Mouse (Mus musculus) adipocyte (in vitro differentiated cells): ENCODE results near the gene Hrh2.

ENCODE experiments used
- DNase-seq: peaks from one replicate; pipeline ENCODE4 v3.0.0-alpha.2; 2016; ENCODE audit warnings: low spot score

Hrh2 gene

DNA sequence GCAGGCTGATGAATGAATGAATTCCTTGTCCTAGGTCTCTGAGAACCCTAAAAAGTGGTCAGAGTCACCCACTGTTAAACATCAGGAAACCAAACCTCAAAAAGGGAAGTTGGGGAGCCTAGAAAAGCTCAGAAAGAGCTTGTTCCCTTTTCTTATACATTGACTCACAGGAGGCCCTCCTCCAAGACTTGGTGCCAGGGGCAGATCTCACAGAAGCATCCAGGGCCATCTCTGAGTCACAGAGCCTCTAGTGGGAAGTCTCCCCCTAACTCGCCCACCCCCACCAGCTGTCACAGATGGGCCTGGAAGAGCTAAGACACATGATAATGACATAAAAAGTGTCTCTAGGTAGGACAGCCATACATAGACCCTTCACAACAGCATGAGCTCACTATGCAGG is 26.4 kb downstream of the Hrh2 start:
- no peak for DNase-seq

DNA sequence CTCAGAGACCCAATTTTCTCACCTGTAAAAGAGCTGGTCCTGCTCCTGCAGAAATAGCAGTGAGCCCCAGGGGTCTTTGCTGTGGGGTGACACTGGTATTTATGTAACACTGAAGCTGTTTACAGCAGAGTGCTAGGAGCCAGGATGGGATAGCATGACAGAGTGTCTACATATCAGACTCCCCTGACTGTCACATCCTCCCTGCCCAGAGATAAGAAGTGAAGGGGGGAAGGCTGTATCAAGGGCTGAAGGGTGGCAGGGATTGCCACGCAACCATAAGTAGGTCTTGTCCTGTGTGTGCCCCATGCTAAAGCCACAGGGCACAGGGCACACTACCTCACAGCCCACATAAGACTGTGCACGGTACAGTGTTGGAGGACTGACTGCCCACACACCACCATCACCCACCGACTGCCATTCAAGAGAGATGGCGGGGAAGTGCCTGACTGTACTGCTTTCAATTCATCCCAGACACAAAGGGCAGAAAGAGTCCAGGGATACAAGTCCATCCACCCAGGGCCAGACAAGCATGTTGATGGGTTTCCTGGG is 29.8 kb downstream of the Hrh2 start:
- DNase-seq, result no peak

DNA sequence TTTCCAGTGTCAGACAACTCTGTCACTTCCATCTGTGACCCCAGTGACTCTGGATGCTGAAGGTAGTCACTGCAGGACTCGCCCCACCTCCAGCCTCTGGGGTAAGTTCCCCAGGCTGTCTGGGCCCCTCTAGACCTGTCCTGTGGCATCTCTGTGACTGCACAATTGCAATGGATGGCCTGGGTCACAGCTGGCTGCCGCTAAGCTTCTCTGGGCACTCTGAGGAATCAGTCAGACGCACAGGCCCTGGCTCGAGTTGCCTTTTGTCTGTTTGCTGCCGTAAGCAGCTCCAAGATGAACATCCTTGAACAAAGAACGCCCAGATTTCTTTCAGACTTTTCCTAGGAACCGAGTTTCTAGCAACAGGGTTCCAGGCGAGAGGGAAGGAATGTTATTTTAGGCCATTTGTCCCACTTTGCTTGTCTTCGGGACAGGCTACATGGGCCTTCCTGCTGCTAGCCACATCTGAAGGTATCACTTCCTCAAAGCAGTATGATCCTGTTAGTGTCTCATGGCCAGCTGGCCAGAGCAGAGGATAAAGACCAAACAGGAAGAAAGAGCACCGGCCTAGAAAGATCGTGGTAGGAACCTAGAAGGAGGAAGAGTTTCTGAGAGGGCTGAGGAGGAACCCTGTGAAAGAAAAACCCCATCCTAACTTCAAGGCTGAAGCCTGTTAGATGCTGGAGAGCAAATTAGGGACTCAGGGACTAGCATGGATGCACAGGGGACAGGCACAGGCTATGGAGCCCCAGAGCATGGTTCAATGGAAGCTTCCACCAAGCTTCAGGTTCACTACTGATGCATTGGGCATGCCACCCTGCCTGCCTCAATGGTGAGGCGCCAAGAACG is 31.2 kb downstream of the Hrh2 start:
- no peak for DNase-seq

DNA sequence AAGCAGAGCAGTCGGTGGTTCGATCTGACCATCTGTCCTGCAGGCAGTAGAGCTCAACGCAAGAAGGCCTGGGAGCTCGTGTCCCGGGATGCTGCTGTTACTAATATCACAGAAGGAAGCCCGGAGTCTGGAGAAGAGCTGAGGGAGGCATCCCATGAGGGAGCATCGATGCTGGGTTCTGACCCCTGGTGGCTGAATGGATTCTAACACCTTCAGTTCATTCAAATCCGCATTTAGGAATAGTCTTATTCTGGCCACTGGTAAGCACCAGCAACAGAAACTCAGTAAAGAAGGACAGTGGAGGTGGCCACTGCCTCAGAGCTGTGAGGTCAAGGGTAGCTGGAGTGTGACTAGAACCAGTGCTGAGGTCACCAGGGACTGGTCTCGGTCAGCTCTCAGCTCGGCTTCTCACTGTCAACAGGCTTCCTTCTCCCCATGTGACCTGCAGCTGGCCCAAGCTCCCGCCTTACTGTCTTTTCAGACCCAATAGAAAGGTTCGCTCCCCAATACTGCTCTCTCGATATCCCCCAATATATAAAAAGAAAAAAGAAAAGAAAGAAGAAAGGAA is 36.1 kb downstream of the Hrh2 start:
- peak; percentile 55 for DNase-seq

DNA sequence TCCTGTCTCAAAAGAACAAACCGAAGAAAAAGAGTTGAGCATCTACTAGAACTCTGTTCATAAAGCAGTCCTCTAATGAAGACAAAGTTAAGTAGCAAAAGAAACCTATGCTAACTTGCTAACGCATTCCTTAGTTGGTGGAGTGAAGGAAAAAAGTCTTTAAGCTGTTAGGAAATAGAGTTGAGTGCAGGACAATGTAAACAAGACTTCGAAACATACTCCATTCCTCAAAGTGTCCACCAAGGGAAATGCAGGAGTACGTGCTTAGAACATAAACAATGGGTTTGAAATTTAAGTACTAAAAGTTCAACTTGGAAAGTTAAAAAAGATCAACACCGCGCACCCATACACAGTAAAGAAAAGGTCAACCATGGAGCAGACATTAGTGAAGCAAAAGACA is 38.2 kb downstream of the Hrh2 start:
- DNase-seq, result no peak

DNA sequence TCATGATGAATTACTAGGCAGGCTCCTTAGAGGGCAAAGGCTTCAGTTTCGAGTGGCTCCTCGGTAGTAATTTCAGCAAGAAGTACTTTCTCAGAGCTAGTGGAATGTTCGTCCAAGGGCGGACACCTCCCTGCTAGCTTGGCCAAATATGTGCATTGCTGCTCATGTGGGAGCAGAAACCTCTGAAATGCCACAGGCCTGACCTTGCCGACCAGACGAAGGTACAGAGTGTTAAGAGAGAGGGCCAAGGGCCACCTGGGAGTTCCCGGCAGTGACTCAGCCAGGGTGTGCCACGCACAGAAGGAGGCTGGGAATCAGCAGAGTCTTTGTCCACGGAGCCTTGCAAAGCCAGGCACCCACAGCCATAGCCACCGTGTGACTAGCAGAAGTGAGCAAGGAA is 39.9 kb downstream of the Hrh2 start:
- no peak for DNase-seq

DNA sequence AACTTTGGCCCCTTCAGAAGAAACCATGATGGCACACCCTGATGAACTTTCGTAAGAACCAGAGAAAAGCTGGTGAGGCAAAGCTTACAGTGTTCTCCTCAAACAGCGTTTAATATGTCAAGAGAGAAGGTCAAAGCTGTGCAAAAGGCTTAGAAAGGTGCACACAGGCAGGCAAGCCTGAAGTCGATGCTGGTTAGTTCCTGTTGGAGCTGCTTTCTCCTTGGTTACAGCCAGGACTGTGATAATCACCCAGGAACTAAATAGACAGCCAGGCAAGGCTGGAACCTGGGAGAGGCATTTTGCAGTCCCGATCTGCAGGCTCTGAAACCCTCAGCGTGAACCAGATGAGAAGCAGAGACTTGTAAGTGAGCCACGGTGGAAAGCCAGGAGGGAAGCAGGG is 45.6 kb downstream of the Hrh2 start:
- DNase-seq, result no peak

DNA sequence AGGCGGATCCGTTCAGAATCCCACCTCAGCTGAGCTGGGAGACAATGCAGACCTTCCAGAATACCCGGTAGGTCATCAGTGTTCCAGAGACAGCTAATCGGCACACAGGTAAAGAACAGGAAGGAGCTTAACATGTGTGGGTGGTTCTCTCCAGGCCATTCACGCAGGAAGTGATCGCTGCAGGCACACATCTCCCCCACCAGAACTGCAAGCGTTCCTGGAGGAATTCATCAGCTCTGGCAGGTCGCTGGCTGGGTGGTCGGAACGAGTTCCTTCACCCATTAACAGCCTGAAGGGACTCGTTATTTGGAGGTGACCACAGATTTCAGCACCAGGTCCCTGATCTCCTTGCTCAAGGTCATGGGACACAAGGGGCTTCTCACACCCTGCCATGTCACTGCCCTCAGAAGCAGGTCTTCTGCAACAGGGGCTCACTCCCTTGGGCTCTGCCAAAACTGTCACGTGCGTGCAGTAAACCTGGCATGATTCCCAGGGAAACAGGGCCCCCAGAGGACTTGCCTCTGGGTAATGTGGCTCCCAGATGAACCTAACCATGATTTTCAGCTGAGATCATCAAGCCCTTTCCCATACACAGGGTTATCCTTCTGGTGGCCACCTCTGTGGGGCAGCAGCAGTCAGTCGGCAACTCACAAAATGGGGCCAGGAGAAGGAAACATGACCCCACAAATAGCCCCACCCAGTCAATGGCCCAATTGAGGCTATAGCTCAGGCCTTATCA is 46.8 kb downstream of the Hrh2 start:
- peak; percentile 24 for DNase-seq

DNA sequence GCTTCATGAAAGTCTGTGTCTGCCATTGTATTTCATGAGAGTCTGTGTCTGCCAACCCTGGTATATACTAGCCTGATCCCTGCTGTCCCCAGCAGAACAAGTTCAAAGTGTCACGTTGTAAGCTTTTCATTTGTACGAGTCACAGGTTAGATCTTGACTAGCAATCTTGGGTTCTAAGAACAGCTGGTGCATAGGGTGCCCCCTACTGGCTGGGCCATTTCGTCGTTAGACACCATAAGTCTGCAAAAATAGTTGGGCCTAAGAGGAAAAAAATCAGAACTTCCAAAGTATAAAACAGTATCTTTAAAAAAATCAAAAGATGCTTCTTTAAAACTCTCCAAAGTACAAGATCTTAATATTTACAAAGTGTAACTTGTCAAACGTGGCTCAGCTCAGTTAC is 50.5 kb downstream of the Hrh2 start:
- peak; percentile 41 for DNase-seq

DNA sequence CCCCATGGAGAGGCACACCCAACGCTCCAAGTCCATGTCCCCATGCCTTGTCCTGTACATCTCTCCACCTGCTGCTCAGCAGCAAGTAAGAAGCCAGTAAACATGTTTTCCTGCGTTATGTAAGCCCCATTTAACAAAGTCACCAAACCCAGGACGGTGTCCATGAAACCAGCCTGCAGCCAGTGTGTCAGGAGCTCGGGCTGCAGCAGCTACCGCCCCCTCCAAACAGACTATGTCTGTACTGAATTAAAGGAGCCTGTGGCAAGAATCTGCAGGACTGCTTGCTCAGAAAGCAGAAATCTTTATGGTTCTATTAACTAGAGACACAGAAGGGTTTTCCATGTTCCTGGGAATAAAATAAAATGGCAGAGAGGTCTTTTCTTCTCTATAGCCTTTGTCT is 53.3 kb downstream of the Hrh2 start:
- no peak for DNase-seq

DNA sequence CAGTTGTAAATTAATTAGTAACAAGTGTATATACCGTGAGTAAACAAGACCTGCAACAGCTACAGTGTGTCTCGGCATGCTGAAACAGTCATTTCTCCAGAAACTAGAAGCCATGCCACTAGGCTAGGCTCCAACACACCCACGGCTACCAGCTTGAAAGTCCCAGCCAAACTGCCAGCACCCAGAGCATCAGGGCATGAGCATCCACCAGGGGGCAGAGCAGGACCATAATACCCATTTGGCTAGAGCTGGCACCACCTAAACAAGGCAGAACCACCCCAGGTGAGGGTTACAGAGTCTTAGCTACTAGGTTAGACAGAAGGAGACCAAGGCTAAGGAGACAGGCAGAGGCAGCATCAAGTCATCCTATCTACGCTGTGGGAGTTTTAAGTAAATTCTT is 55.6 kb downstream of the Hrh2 start:
- DNase-seq, result peak; percentile 89

DNA sequence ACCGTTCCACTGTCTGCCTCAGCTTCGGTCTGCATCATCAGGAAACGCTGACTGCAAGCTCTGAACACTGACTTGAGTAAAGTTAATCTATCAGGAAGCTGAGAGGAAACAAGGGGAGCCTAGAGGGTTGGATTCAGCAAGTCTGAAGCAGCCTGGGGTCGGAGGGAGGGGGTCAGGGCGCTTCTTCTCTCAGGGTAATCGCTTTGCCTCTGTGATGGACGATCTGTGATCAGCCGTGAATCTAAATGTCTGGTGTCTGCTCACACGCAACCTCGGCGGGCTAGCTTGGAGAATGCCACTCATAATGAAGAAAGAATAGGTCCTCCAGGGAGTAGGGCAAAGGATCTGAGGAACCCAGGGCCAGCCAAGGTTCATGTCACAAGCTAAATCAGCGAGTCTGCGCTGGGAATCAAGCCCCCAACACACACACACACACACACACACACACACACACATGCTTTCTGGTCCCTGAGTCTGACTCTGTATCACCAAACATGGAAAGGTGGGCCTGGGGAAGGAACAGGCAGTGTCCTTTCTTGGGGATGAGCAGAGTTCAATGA is 56.6 kb downstream of the Hrh2 start:
- DNase-seq, result no peak

DNA sequence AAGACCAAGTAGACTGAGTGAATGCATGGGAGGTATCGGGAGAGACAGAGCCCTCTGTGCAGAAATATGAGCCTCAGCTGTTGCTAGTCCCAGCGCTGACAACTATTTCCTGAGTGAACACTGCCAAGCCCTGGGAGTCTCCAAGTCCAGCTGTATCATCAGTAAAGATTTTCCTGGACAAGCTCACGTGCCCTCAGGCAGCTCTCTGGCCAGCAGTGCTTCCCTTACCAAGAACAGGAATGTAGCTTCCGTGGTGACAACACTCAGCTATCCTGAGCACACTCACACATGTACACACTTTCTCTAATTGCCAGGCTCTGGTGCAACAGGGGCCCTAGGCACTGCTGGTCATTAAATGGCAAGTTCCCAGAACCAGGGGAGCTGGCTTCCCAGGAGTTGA is 57.1 kb downstream of the Hrh2 start:
- peak; percentile 87 for DNase-seq

DNA sequence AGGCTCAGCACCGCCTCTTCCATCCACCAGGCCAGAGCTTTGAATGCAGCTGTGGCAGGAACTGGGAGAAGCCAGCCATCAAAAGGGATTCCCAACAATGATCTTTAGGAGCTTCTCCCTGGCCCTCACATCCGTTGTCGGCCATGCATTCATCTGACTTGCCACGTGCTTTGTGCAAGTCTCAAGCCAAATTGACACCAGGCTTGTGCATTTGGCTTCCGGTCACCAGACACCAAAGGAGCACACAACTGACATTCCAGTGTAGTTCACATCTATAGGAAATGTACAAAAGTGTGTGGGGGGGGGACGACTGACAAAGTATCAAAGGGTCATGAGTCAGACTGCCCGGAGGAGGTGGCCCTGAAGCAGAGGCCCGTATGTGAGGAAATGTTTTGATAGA is 58.4 kb downstream of the Hrh2 start:
- DNase-seq, result no peak

DNA sequence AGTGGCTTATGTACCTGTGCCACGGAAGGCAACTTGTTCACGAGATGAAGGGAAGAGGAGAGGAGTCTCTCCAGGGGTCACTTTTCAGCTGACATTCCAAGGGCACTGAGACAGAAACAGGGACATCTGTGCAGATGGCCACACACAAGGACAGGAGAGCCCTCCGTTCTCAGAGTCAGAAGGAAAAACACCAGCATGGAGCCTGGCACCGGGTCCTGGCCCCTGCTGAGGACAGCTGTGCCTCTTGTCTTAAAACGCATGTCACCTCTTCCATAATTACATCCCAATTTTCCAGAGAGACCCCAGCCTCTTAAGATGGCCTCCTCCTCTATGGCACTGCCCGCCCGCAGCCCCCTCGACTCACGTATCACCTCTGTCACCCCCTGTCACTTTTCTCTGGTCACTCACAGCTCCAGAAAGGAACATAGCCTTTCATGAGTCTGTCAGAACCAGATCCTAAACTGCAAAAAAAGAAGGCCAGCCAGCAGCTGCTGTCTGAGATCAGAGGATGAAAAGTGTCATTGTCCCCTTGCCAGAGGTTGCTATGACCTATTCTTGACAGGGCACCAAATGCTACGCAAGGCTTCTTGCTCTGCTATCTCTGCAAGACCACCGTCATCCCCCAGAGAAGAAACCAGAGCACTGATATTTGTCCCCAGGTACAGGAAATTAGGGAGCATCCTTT is 59.8 kb downstream of the Hrh2 start:
- no peak for DNase-seq

DNA sequence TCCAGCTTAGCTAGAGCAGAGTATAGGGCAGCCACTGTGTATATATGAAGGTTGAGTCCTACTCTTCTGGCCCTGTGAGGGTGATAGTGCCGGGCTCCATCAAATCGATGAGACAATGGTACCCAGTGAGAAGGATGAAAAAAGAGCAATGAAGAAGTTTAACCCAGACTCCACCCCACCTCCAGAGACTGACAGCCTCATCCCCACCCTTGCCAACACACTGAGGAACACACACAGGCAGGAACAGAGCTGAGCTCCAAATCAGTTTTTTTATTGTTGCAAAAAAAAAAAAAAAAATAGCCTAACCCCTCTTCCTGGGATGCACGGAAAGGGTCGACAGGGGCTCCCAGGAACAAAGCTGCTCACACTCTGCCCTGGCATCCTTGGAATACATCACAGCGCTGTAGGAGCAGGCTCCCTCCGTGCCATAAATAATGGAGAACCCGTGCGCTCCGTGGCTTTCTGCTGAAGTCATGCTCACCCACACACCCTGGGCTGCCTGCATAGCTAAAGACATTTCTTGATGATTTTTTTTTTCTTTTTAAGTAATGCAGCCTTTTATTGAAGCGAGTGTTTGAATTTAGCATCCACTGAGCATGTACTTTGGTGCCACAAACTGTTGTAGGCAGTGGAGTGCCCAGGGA is 65.8 kb downstream of the Hrh2 start:
- DNase-seq, result no peak

DNA sequence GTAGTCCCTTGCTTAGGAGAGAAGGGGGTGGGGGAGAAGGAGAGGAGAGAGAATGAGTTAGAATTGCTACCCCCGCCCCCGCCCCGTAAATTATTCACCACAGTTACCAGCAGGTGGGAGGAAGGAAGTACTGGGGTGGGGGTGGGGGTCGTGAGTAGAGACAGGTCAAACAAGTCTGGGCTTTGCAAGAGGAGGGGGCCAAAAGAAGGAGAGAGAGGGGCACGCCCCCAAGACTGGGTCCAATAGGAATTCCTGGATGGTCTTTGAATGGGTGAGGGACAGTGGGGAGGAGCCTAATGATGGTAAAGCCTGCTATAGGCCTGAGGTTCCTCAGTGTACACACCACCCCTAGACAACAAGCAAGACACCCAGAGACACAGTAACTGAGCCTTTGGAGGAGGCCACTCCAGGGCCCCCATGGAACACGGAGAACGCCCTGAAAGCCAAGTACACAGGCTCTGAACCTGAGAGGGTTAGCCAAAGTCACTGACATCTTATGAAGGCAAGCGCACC is 66.4 kb downstream of the Hrh2 start:
- DNase-seq, result no peak

DNA sequence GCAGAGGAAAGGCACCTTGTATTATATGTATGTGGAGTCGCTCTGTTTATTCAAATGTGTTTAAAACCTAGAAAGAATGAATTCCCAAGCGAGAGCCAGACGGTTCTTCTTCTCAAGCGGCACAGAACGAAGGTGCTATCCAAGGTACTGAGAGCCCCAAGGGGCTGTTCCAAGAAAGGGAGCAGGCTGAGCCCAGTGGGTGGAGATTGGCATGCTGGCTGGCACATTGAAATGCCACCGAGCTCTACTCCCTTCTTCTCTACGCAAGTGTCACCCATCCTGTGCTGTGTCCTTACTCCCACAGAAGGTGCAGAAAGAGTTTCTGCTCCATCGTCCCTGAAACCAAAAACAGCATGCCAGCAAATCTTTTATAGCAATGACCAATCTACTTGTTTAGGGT is 68.4 kb downstream of the Hrh2 start:
- DNase-seq, result peak; percentile 10

DNA sequence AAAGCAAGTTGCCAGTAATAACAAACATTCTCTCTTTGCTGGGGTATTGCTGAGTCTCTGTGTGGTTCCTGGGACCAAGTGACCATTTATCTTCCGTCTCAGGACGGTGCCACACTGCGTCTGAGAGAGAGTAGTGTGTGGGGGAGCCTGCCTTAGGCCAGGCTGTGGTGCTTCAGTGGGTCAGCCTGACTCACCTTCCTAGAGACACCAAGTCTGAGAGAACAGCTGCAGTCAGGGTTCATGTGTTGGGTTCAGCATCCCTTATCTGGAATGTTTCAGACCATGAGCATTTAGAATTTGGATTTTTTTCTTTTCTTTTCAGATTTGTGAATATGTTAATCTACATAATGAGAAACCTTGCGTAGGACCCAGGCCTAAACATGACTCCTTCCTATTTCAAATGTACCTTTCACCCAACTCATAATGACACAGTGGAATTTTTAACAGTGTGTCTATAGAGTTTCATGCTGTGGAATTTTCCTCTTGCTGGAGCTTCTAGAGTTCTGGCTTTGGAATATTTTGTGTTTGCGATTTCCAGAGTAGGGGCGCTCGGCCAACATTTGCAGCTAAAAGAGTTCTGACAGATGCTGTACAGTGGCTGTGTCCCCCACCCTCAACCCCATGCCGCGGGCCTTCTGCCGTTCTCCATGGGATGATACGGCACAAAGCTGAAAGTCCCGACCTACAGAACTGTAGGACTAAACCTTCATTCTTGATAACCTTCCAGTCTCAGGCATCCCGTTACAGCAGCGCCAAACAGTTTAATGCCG is 71.0 kb downstream of the Hrh2 start:
- no peak for DNase-seq

DNA sequence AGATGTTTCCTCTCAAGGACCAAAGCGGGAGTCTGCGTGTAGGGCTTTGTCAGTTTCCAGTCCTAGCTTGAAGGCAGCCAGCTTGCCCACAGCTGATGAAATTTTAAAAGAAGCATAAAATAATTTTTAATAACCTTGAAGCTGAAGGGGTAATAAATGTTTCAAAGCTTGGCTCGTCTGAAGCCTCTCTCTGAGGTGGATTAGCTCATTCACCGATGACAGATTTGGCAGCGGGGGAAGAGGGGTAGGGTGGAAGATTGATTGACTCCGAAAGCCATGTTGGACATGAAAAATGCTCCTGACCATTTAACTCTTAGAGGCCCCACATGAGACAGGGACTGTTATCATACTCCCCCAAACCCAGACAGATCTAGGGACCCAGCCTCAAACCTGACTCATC is 71.7 kb downstream of the Hrh2 start:
- DNase-seq, result no peak

DNA sequence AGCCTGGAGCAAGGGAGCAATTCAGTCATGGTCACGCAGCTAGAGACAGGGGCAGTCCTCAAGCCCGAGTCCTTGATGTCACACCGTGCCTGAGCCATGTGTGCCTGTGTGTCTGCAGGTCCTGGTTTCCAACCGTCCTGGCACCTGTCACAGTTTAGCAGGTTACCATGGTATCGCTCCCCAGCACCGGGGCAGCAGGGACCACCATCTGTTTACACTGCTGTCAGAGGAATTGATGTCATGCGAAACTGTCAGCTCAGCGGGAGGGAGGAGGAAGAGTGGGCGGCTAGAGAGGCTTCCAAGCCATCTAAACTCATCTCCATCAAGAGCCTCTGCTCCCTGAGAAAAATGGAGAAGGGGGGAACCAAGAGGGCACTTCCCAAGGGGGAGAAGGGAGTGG is 74.5 kb downstream of the Hrh2 start:
- no peak for DNase-seq
